Mouse (Mus musculus): ENCODE measurements around the gene Zxdc. TPM values are rescaled to one million over a fixed set of nuclear protein-coding genes. Genes with fewer than 3 reads are reported as not detected.

The Zxdc gene
- polyA plus RNA-seq, 1 experiment = 5.1 TPM

DNA sequence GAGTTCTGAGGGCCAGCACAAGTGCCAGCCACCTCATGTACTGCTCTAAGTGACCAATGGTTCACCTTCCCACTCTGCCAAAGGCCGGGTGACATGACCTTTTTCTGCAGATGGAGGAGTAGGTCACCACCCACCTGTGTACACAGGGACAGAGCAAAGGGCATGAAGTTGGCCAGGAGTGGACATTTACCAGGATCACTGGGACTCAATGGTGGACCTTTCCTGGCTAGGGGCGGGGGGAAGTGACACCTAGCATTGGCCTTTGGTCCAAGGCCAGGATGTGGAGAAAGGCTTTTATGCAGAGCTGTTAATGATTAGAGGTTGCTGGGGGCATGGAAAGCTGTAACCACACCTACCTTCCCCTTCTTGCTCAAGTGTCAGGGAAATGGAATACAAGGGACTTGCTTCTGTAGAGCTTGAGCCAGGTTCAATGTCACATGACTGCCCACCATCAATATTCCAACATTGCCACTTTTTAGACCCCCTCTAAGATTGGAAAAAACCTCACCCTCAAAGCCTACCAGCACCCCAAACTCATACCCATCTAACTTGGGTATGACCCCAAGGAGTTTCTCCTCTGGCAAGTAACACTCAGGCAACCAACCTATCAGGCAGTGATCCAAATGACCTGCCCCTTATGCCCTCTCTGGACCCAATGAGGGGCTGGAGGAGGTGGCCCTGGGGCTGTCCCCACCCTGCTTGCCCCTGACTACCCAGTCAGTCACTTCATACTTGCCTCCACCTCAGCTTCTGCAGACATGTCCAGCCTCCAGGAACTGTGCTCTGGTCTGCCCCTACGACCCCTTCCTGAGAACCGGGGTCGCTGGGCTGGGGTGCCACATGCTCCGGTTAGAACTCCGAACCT lies 36.5 kb upstream of the Zxdc start, which contains the start of gene Uroc1:
Gene Uroc1, plus strand, starts transcription at position 724 of the 865 bp plus-strand sequence.
- Histone ChIP-seq H3K4me3 (replicated peaks; ENCODE audit: control insufficient read depth, low read depth, low read length) (no peak within 1 kb of the TSS), H3K4me1 (ENCODE audit: control insufficient read depth, insufficient read depth, low read length) (no peaks in the 10 kb centered on the region), H3K27ac (ENCODE audit: control insufficient read depth, insufficient read depth, low read depth, low read length, poor library complexity) (no peak within 1 kb of the TSS)
- 74% methylated on average over 7 of the region's 7 CpGs for WGBS
- TF ChIP-seq POLR2A (IDR thresholded peaks at IDR 0.05; ENCODE audit: borderline replicate concordance, control insufficient read depth, low read depth, low read length) (no peak), CTCF (IDR thresholded peaks at IDR 0.05; ENCODE audit: control insufficient read depth, insufficient read depth, low read length) (no peak)

DNA sequence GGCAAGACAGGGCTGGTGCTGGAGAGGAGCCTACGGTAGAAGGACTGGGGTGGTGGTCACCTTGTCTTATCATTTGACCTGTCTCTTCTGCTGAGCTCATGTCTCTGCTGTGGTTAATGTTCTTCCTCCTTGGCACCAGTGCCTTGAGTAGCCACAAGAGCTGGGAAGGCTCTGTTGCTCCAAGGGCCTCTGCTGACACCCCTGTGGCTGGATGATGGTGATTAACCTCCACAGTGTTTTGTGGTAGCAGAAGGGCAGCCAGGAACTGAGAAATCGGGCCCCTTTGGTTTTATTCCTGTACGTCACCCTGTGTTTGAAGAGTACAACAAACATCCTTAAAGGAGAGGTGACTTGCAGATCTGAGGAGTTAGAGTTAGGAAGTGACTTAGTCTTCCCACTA lies 35.0 kb upstream of the Zxdc start:
- Histone ChIP-seq H3K4me1 (ENCODE audit: control insufficient read depth, insufficient read depth, low read length) (no peaks in the 10 kb centered on the region), H3K4me3 (replicated peaks; ENCODE audit: control insufficient read depth, low read depth, low read length) (no peak overlapping the region), H3K27ac (ENCODE audit: control insufficient read depth, insufficient read depth, low read depth, low read length, poor library complexity) (no peak overlapping the region)
- WGBS = 31% methylated on average over 3 of the region's 3 CpGs
- TF ChIP-seq POLR2A (IDR thresholded peaks at IDR 0.05; ENCODE audit: borderline replicate concordance, control insufficient read depth, low read depth, low read length) (no peak), CTCF (IDR thresholded peaks at IDR 0.05; ENCODE audit: control insufficient read depth, insufficient read depth, low read length) (no peak)

DNA sequence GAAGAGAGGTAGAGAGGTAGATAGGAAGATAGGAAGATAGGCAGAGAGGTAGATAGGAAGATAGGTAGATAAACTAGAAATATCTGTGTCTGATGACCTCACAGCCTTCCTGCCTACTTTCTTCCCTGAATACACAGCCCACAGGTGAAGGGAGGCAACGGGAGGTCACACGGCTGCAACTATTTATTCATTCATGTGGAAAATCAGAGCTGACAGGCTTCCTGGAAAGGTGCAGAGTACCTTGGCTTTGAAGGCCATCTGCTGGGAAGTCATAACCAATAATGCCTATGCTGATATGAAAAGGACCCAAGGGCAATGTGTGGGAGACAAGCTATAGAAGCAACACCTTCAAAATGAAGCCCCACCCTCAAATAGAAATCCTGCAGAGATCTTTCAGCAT lies 26.9 kb upstream of the Zxdc start:
- TF ChIP-seq POLR2A (IDR thresholded peaks at IDR 0.05; ENCODE audit: borderline replicate concordance, control insufficient read depth, low read depth, low read length) (no peak), CTCF (IDR thresholded peaks at IDR 0.05; ENCODE audit: control insufficient read depth, insufficient read depth, low read length) (no peak)

DNA sequence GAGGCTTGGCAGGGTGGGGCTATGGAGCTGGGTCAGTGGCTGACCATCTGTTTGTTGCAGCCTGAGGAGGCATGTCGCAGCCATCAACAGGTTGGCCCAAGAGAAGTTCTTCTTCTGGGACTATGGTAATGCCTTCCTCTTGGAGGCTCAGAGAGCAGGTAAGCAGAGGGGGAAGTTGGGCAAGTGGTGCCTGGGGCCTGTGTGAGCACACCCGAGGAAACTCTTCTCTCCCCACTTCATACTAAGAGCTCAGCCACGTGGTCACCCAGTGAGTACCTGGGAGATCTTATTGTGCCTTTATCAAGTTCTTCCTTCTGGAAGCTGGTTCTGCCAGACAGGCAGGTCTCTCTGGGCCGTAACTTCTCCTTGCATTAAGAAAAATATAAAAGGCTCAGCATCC lies 22.1 kb upstream of the Zxdc start:
- Histone ChIP-seq H3K4me1 (ENCODE audit: control insufficient read depth, insufficient read depth, low read length) (peaks cover 1% of the 10 kb centered on the region; the same call in 1 of the 2 replicates), H3K27ac (ENCODE audit: control insufficient read depth, insufficient read depth, low read depth, low read length, poor library complexity) (no peak overlapping the region), H3K4me3 (replicated peaks; ENCODE audit: control insufficient read depth, low read depth, low read length) (no peak overlapping the region)
- TF ChIP-seq CTCF (IDR thresholded peaks at IDR 0.05; ENCODE audit: control insufficient read depth, insufficient read depth, low read length) = no peak
- no peak for TF ChIP-seq POLR2A (IDR thresholded peaks at IDR 0.05; ENCODE audit: borderline replicate concordance, control insufficient read depth, low read depth, low read length)
- WGBS = 33% methylated on average over 4 of the region's 4 CpGs

More for the DNA sequence above, 26.9 kb upstream of the Zxdc start:
- Histone ChIP-seq H3K4me3 (replicated peaks; ENCODE audit: control insufficient read depth, low read depth, low read length) (no peak overlapping the region), H3K27ac (ENCODE audit: control insufficient read depth, insufficient read depth, low read depth, low read length, poor library complexity) (no peak overlapping the region), H3K4me1 (ENCODE audit: control insufficient read depth, insufficient read depth, low read length) (peaks cover 1% of the 10 kb centered on the region; the same call in 1 of the 2 replicates)
- WGBS = 73% methylated on average over 2 of the region's 2 CpGs

DNA sequence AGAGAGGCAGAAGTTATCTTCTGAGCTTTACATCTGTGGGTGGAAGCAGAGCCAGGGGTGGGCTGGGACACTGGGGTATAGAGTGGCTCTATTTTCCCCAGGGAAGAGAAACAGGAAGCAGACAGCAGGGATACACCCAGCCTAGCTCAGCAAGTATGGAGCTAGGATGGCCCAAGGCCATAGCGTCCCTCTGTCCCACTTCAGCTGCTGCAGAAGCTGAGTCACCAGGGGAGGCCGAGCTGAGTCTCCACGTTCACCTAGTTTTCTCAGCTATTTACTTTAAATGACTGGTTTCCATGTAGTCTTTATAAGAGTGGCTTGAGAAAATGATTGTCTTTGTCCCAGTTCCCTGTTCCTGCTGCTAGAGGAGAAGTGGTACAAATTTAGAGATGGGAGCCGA lies 20.8 kb upstream of the Zxdc start:
- TF ChIP-seq POLR2A (IDR thresholded peaks at IDR 0.05; ENCODE audit: borderline replicate concordance, control insufficient read depth, low read depth, low read length) = no peak
- no peak for TF ChIP-seq CTCF (IDR thresholded peaks at IDR 0.05; ENCODE audit: control insufficient read depth, insufficient read depth, low read length)
- Histone ChIP-seq H3K27ac (ENCODE audit: control insufficient read depth, insufficient read depth, low read depth, low read length, poor library complexity) (no peak overlapping the region), H3K4me1 (ENCODE audit: control insufficient read depth, insufficient read depth, low read length) (peaks cover 1% of the 10 kb centered on the region; the same call in 1 of the 2 replicates), H3K4me3 (replicated peaks; ENCODE audit: control insufficient read depth, low read depth, low read length) (no peak overlapping the region)
- 67% methylated on average over 4 of the region's 4 CpGs for WGBS

DNA sequence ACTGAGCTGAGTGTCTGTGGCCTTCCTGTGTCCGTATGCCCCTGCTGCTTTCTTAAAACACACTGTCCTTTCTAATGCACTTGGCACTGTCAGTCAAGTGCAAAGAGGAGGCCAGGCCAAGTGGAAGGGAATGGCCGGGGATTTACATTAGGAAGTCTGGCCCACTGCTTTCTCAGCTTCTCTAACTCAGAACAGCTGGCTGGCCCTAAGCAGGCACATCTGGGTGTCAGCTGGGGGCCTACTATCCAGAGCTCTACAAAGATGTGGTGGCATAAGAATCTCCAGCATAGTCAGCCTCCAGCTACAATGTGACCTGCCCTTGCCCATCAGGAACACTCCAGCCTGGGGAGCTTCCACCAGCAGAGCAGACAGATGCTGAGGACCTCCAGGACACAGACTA lies 19.3 kb upstream of the Zxdc start:
- TF ChIP-seq CTCF (IDR thresholded peaks at IDR 0.05; ENCODE audit: control insufficient read depth, insufficient read depth, low read length) (no peak), POLR2A (IDR thresholded peaks at IDR 0.05; ENCODE audit: borderline replicate concordance, control insufficient read depth, low read depth, low read length) (no peak)
- WGBS = 67% methylated on average over 2 of the region's 2 CpGs
- no peak overlapping the region for H3K27ac ChIP-seq (ENCODE audit: control insufficient read depth, insufficient read depth, low read depth, low read length, poor library complexity)
- H3K4me1 ChIP-seq (ENCODE audit: control insufficient read depth, insufficient read depth, low read length) = peaks cover 1% of the 10 kb centered on the region; the same call in 1 of the 2 replicates
- no peak overlapping the region for H3K4me3 ChIP-seq (replicated peaks; ENCODE audit: control insufficient read depth, low read depth, low read length)

DNA sequence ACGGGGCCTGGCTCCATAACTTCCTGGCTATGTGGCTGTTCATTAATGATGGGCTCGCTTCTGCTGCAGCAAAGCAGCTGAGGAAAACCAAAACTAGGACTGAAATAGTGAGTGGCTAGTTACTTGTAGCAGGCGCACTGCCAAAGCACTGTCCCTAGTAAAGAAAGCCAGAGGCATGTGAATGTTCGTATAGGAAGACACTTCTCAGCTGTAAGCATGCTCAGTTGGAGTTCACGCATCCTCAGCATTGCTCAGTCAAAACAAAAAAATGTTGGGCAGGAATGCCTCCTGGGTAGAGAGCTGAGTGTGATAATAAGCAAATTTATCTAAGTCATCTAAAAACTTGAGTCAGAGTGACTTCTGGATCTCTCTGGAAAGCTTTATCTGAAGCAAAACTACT lies 11.2 kb upstream of the Zxdc start:
- no peak overlapping the region for H3K27ac ChIP-seq (ENCODE audit: control insufficient read depth, insufficient read depth, low read depth, low read length, poor library complexity)
- no peak for TF ChIP-seq CTCF (IDR thresholded peaks at IDR 0.05; ENCODE audit: control insufficient read depth, insufficient read depth, low read length)
- TF ChIP-seq POLR2A (IDR thresholded peaks at IDR 0.05; ENCODE audit: borderline replicate concordance, control insufficient read depth, low read depth, low read length) = no peak
- no peaks in the 10 kb centered on the region; the same call in 1 of the 2 replicates for H3K4me1 ChIP-seq (ENCODE audit: control insufficient read depth, insufficient read depth, low read length)
- no peak overlapping the region for H3K4me3 ChIP-seq (replicated peaks; ENCODE audit: control insufficient read depth, low read depth, low read length)
- 69% methylated on average over 5 of the region's 5 CpGs for WGBS

DNA sequence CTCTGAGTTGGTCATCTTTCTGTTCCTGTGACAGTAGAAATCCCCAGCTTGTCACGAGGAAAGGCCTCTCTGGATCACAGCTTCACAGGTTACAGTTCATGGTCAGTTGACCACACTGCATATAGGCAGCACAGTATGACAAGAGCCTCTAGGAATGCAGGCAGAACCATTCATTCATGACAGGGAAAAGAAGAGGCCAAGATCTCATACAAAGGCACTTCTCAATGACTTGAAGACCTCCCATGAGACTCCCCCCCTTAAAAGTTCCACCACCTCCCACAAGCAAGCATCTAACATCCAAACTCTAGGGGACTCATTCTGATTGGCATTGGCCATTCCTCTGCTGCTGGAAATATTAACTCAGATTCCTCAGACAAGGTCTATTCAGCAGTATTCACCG lies 9.8 kb upstream of the Zxdc start:
- no peaks in the 10 kb centered on the region; the same call in 1 of the 2 replicates for H3K4me1 ChIP-seq (ENCODE audit: control insufficient read depth, insufficient read depth, low read length)
- no peak overlapping the region for H3K27ac ChIP-seq (ENCODE audit: control insufficient read depth, insufficient read depth, low read depth, low read length, poor library complexity)
- 76% methylated on average over 2 of the region's 2 CpGs for WGBS

More for the DNA sequence above, 9.8 kb upstream of the Zxdc start:
- H3K4me3 ChIP-seq (replicated peaks; ENCODE audit: control insufficient read depth, low read depth, low read length) = no peak overlapping the region
- TF ChIP-seq CTCF (IDR thresholded peaks at IDR 0.05; ENCODE audit: control insufficient read depth, insufficient read depth, low read length) = no peak
- TF ChIP-seq POLR2A (IDR thresholded peaks at IDR 0.05; ENCODE audit: borderline replicate concordance, control insufficient read depth, low read depth, low read length) = no peak
